Mouse (Mus musculus) small intestine, adult 2 months (tissue): ENCODE measurements around the gene Olfr218.

Experiments
- CTCF ChIP-seq: fragments of 200-500 bp; IDR thresholded peaks from 2 replicates; pipeline ENCODE4 v1.5.1; 2012; ENCODE audit warnings: low read depth, mild to moderate bottlenecking, control low read depth, inconsistent platforms, low read length, moderate library complexity, mixed read lengths; ENCODE audit not compliant: insufficient replicate concordance, insufficient read length; ENCODE audit errors: extremely low read depth
- POLR2A ChIP-seq: fragments of 200-500 bp; IDR thresholded peaks from 2 replicates; pipeline ENCODE4 v1.6.1; 2012; ENCODE audit warnings: low read depth, mild to moderate bottlenecking, control low read depth, inconsistent platforms, low read length, moderate library complexity

DNA sequence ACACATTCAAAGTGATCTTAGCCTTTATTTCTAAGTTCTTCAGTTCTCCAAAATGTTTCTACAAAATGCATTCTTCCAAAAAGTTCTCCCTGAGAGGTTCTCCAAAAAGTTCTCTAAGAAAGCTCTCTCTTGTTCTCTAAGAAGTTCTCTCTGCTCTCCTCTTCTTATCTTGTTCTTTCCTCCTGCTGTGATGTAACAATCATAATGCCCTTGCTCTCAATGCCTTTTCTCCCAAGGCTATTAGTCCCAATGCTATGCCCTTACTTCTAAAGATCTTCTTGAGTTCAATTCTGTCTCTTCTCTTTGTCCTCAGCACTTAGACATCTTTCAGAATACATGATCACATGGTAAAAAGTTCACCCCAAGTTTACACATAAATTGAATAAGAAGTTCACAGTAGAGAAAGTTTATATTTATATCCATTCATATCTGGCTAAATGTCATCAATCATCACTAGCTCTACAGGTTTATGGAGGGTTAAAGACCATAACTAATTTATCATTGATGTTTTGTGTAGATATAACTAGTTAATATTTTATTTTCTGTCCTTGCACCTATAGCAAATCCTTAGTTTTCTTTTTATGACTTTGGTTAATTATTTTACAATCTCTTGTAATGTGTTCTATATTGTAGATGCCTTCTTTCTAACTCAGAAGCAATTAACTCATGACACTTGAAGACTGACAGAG lies 23.3 kb upstream of the Olfr218 start:
- TF ChIP-seq CTCF (no peak), POLR2A (no peak)
